In genomic region chr3:53247102-53247501, GRCm38 (mm10) we compare ENCODE assay signal across 8 mouse cellular contexts.
A peak's percentile ranks its signal among the peaks of the same experiment; 100 is the strongest.
DNase-seq lines count a peak whose midpoint lies in the region; ATAC-seq and TF ChIP-seq lines count a peak whose summit lies in the region.

No protein-coding gene starts in this region.

- no peak for TF ChIP-seq CTCF in thymus, adult 2 months (IDR thresholded peaks at IDR 0.05; ENCODE audit: borderline replicate concordance, control insufficient read depth, extremely low read depth, insufficient read depth, low read length, poor library complexity)

- ATAC-seq in neural tube, embryonic 11.5 days (ENCODE audit: insufficient read depth, low FRiP score, low TSS enrichment) = no peak

- no peak overlapping the region for H3K4me2 ChIP-seq in neural tube, embryonic 11.5 days (ENCODE audit: low read depth)

- no peaks in the 10 kb centered on the region for H3K9me3 ChIP-seq in neural tube, embryonic 11.5 days (ENCODE audit: control insufficient read depth, low read length)

- H3K36me3 ChIP-seq in thymus, adult 2 months (ENCODE audit: control insufficient read depth, insufficient read depth, low read length) = no peaks in the 10 kb centered on the region
- no peaks in the 10 kb centered on the region for H3K36me3 ChIP-seq in neural tube, embryonic 11.5 days (ENCODE audit: control insufficient read depth, insufficient read depth, low read length)

- H3K4me3 ChIP-seq in thymus, adult 2 months (ENCODE audit: control insufficient read depth, insufficient read depth, low read length) = no peak overlapping the region
- no peak overlapping the region for H3K4me3 ChIP-seq in neural tube, embryonic 11.5 days (ENCODE audit: low read depth, low read length)

- H3K9ac ChIP-seq in neural tube, embryonic 11.5 days (ENCODE audit: low read length) = no peak overlapping the region

- peak; percentile 53 to 60 for DNase-seq in heart, postnatal 14 days
- DNase-seq in heart, postnatal 25 days (ENCODE audit: low spot score) = no peak
- DNase-seq in thymus, adult 2 months = peak; percentile 26
- no peak for DNase-seq in thymus, adult 18-20 months
- DNase-seq in cerebellum, adult 9-10 months = peak; percentile 72
- peak; percentile 10 for DNase-seq in layer of hippocampus, adult 9-10 months (ENCODE audit: low spot score)
- DNase-seq in neural tube, embryonic 11.5 days (ENCODE audit: low spot score) = peak; percentile 57
- DNase-seq in heart, adult 8-10 months (ENCODE audit: low spot score) = no peak

- no peaks in the 10 kb centered on the region for H3K4me1 ChIP-seq in thymus, adult 2 months (replicated peaks; ENCODE audit: control insufficient read depth, insufficient read depth, low read length)
- H3K4me1 ChIP-seq in neural tube, embryonic 11.5 days (ENCODE audit: control insufficient read depth, insufficient read depth, low read length) = no peaks in the 10 kb centered on the region

- no peak for TF ChIP-seq POLR2A in thymus, adult 2 months (IDR thresholded peaks at IDR 0.05; ENCODE audit: control insufficient read depth, extremely low read depth, insufficient read depth, low read length, poor library complexity)

- intact Hi-C loops in heart, postnatal 14 days (cut with DNase I) = loop anchor here (2.0 to 10.0 kb wide), 2 partner anchors 198 to 218 kb away; no protein-coding TSS in a partner anchor
- intact Hi-C loops in heart, postnatal 25 days (cut with DNase I) = loop anchor here (5.0 kb wide), 1 partner anchor 205 kb away; the partner anchor contains the start of gene Lhfp

- 74% methylated on average over 3 of the region's 3 CpGs for WGBS in thymus, adult 2 months
- WGBS in neural tube, embryonic 11.5 days = 81% methylated on average over 3 of the region's 3 CpGs

- no peaks in the 10 kb centered on the region for H3K27me3 ChIP-seq in thymus, adult 2 months (ENCODE audit: control insufficient read depth, insufficient read depth, low read length)
- H3K27me3 ChIP-seq in neural tube, embryonic 11.5 days (ENCODE audit: control insufficient read depth, insufficient read depth, low read length) = no peaks in the 10 kb centered on the region

- H3K27ac ChIP-seq in thymus, adult 2 months (ENCODE audit: control insufficient read depth, insufficient read depth, low read length) = no peak overlapping the region
- no peak overlapping the region for H3K27ac ChIP-seq in neural tube, embryonic 11.5 days (ENCODE audit: low read depth, low read length)

Comparison
In these comparisons a context has a peak if more than half of its experiments do, and no peak if none do; other contexts are left out.
1. DNase-seq: peak in heart, postnatal 14 days (2 of 2), thymus, adult 2 months (single experiment), cerebellum, adult 9-10 months (single experiment), layer of hippocampus, adult 9-10 months (single experiment) and neural tube, embryonic 11.5 days (single experiment); none in heart, postnatal 25 days (single experiment), thymus, adult 18-20 months (0 of 2) and heart, adult 8-10 months (single experiment).